Mouse (Mus musculus) intestine, embryonic 14.5 days (tissue): ENCODE measurements at regions not wholly inside any gene's neighbourhood (a gene's known extent, or its start where the extent isn't known, plus 50 kb on each side); places are given as distances from the start of the nearest gene placed in this dataset.
A peak's percentile ranks its signal among the peaks of the same experiment; 100 is the strongest.
"Not testable (repeated sequence)": the region's sequence is repeated elsewhere in the genome, so short reads cannot be mapped to it uniquely, and the experiment has no call there.

Experiments used
- ATAC-seq: fragments of 200-750 bp; cut with Nextera tagmentation; replicated peaks from 2 replicates; pipeline ENCODE4 v1.8.0; 2017; ENCODE audit warnings: low read depth, moderate number of reproducible peaks, moderate TSS enrichment, moderate library complexity; ENCODE audit not compliant: low FRiP score, low TSS enrichment
- DNase-seq: peaks from one replicate; pipeline ENCODE4 v3.0.0-alpha.2; 2018; ENCODE audit warnings: low spot score
- H3K27ac ChIP-seq: fragments of 300-500 bp; sonication (generic); 2 replicates; pipeline ENCODE4 v1.5.1; 2014; ENCODE audit warnings: low read depth, mild to moderate bottlenecking, control low read depth
- H3K27me3 ChIP-seq: fragments of 300-500 bp; sonication (generic); replicated peaks from 2 replicates; pipeline ENCODE4 v1.6.1; 2014; ENCODE audit warnings: low read length, control low read depth; ENCODE audit not compliant: control insufficient read depth, insufficient read depth
- H3K36me3 ChIP-seq: fragments of 300-500 bp; sonication (generic); 2 replicates; pipeline ENCODE4 v1.6.1; 2014; ENCODE audit warnings: low read length, control low read depth; ENCODE audit not compliant: control insufficient read depth, insufficient read depth
- H3K4me1 ChIP-seq: fragments of 300-500 bp; sonication (generic); replicated peaks from 2 replicates; pipeline ENCODE4 v1.6.1; 2014; ENCODE audit warnings: low read length, control low read depth, mixed read lengths; ENCODE audit not compliant: control insufficient read depth, insufficient read depth
- H3K4me2 ChIP-seq: fragments of 300-500 bp; sonication (generic); 2 replicates; pipeline ENCODE4 v1.6.1; 2014; ENCODE audit warnings: low read length
- H3K4me3 ChIP-seq: fragments of 300-500 bp; sonication (generic); 2 replicates; pipeline ENCODE4 v1.5.1; 2014; ENCODE audit warnings: low read depth, low read length, control low read depth, mixed read lengths
- H3K9ac ChIP-seq: fragments of 300-500 bp; sonication (generic); 2 replicates; pipeline ENCODE4 v1.6.1; 2014; ENCODE audit warnings: mild to moderate bottlenecking, low read length
- H3K9me3 ChIP-seq: fragments of 300-500 bp; sonication (generic); 2 replicates; pipeline ENCODE4 v1.6.1; 2016; ENCODE audit warnings: low read length, control low read depth; ENCODE audit not compliant: control insufficient read depth
- WGBS: fragments of 180-500 bp; shearing (Covaris S2); extraction: QIAGEN DNeasy Blood & Tissue Kit; methylation state at CpG from one replicate; pipeline ENCODE4 v1.1.7; 2014; 5-methylcytosine and 5-hydroxymethylcytosine counted together

GRCm38 (mm10) chr14:9400861-9401260 lies 734.8 kb upstream of the 4930452B06Rik start:
- H3K4me1 ChIP-seq, result no peaks in the 10 kb centered on the region
- no peak for DNase-seq
- no peak for ATAC-seq
- no peak overlapping the region for H3K27ac ChIP-seq
- H3K36me3 ChIP-seq, result no peaks in the 10 kb centered on the region
- no peak overlapping the region for H3K4me3 ChIP-seq
- no peaks in the 10 kb centered on the region for H3K27me3 ChIP-seq
- H3K9me3 ChIP-seq, result no peaks in the 10 kb centered on the region
- no peak overlapping the region for H3K9ac ChIP-seq
- H3K4me2 ChIP-seq, result no peak overlapping the region
- 51% methylated on average over 1 of the region's 1 CpGs for WGBS

GRCm38 (mm10) chr14:9393271-9393771 lies 727.3 kb upstream of the 4930452B06Rik start:
- Histone ChIP-seq H3K4me1 (no peaks in the 10 kb centered on the region), H3K9me3 (no peaks in the 10 kb centered on the region), H3K4me3 (no peak overlapping the region), H3K4me2 (no peak overlapping the region), H3K9ac (no peak overlapping the region), H3K27ac (no peak overlapping the region), H3K36me3 (no peaks in the 10 kb centered on the region), H3K27me3 (no peaks in the 10 kb centered on the region)
- DNase-seq (peak; percentile 79), ATAC-seq (no peak)
- WGBS, result 17% methylated on average over 4 of the region's 4 CpGs

DNA sequence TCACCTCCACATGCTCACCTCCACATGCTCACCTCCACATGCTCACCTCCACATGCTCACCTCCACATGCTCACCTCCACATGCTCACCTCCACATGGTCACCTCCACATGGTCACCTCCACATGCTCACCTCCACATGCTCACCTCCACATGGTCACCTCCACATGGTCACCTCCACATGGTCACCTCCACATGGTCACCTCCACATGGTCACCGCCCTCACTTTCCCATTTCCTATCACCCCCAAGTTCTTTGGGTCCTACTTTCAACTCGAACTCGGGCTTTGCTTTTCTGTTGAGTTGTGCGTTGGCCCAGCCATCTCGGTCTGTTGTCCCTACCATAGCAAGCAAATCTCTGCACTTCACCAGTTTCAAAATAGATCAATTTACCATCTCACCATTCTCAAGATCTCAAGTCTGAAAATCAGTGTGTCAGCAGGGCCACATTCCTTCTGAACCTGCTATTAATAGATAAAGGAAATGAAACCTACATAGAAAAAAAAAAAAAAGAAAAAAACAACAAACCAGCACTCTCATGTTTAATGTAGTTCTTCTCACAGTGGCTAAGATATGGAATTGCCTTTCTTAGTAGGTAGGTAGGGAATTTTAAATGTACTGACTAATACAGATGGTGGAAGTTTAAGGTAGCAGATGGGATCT lies 724.0 kb upstream of the 4930452B06Rik start:
- not testable (repeated sequence) for ATAC-seq, H3K4me2 ChIP-seq, H3K4me1 ChIP-seq, H3K36me3 ChIP-seq, H3K27ac ChIP-seq, H3K4me3 ChIP-seq, H3K9ac ChIP-seq, H3K9me3 ChIP-seq, H3K27me3 ChIP-seq, DNase-seq
- WGBS, result 96% methylated on average over 5 of the region's 5 CpGs

GRCm38 (mm10) chr14:9389180-9389579 lies 723.1 kb upstream of the 4930452B06Rik start:
- 85% methylated on average over 7 of the region's 7 CpGs for WGBS

More at GRCm38 (mm10) chr14:9389180-9389579, 723.1 kb upstream of the 4930452B06Rik start:
- ATAC-seq, result no peak
- Histone ChIP-seq H3K9me3 (no peaks in the 10 kb centered on the region), H3K27me3 (no peaks in the 10 kb centered on the region), H3K4me1 (no peaks in the 10 kb centered on the region), H3K4me3 (no peak overlapping the region), H3K9ac (no peak overlapping the region), H3K27ac (no peak overlapping the region), H3K36me3 (no peaks in the 10 kb centered on the region), H3K4me2 (no peak overlapping the region)
- no peak for DNase-seq
